Mouse (Mus musculus) thymus, postnatal 4 days (tissue): Measurements from ENCODE around the gene Slc7a9.

ENCODE experiments used
- DNase-seq: peaks from one replicate; pipeline ENCODE4 v3.0.0; 2021

Slc7a9 gene

GRCm38 (mm10) chr7:35447996-35448846, at the start of gene Slc7a9:
Gene Slc7a9 (plus strand): TSS chr7:35448796.
- DNase-seq: no peak

- DNase-seq: no peak
Measured at GRCm38 (mm10) chr7:35401169-35401568, 47.4 kb upstream of the Slc7a9 start.

GRCm38 (mm10) chr7:35415226-35415625, 33.4 kb upstream of the Slc7a9 start:
- DNase-seq: peak; percentile 81

- DNase-seq: peak; percentile 44
Measured at GRCm38 (mm10) chr7:35415801-35416653, 32.6 kb upstream of the Slc7a9 start.

- DNase-seq: peak; percentile 52
Measured at GRCm38 (mm10) chr7:35416654-35416948, 32.0 kb upstream of the Slc7a9 start.

DNA sequence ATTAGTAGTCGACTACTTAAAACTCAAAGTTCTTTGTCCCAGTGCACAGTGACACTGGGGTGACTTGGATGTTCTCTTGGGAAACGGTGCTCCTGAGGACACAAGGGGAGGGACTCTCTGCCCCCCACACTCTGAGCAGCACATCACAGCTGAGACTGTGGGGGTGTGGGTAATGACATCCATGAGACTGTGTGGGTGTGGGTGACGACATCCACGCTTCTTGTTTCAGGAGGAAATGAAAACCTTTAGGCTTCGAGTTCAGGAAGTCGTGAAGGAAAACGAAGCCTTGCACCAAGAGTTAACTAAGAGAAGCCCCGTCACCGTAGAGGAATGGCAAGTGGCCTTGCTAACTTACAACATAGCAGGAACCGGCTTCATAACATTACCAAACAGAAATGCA, 25.5 kb upstream of the Slc7a9 start:
- no peak for DNase-seq

- no peak for DNase-seq
Measured at GRCm38 (mm10) chr7:35428146-35428545, 20.4 kb upstream of the Slc7a9 start.

- DNase-seq: no peak
Measured at GRCm38 (mm10) chr7:35435266-35435665, 13.3 kb upstream of the Slc7a9 start.

GRCm38 (mm10) chr7:35447501-35447900, 1.1 kb upstream of the Slc7a9 start:
- DNase-seq: no peak

GRCm38 (mm10) chr7:35448867-35449266, 271 bp downstream of the Slc7a9 start:
- no peak for DNase-seq

GRCm38 (mm10) chr7:35456091-35456814, 7.7 kb downstream of the Slc7a9 start:
- DNase-seq: no peak

DNA sequence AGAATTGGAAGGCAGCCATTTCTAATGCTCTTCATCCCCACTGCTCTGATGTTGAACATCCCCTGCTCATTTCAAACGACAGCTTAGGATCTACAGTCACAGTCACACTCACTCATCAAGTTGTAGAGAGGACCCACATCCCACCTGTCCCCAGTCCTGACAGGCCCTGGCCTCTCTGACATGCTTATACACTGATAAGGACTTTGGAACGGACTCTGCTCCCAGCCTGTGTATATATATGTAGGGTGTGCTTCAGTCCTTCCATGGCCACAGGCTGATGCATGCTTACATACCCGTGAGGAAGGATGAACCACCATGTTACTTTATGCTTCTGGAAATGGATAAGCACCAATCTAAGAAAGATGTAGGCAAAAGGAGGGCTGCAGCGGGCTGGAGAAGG, 12.4 kb downstream of the Slc7a9 start:
- DNase-seq: no peak

DNA sequence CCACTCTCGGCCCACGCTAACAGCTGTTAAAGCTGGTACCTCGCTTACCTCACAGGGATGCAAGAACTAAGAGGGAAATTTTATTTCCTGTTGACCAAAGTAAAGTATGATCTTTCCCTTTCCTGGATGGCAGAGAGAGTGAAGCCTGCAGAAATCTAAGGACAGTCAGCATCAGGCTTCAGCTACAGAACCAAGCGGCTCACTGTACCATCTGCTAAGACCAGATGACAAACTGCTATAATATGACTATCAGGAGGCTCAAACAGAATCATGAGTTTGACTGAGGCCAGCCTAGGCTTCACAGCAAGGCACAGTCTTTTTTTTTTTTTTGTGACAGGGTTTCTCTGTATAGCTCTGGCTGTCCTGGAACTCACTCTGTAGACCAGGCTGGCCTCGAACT, 16.4 kb downstream of the Slc7a9 start:
- no peak for DNase-seq

GRCm38 (mm10) chr7:35467856-35468255, 19.3 kb downstream of the Slc7a9 start:
- DNase-seq: no peak

DNA sequence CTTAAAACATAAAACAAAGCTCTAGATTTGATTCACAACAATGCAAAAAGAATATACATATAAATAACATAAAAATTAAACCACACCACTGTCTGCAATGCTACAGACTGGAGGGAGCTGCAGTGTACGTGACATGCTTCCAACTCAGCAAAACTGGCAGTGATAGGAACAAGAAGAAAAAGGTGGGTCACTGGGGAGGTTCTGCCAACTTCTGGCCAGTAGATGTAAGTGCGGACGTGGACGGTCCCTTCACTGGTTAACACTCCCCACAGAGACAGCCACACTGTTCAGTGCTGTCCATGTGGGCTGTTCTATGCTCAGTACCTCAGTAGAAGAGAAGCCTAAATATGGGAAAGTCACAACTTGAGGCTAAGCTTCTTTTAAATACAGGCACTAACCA, 22.2 kb downstream of the Slc7a9 start:
- DNase-seq: no peak

GRCm38 (mm10) chr7:35476457-35476856, 27.9 kb downstream of the Slc7a9 start:
- DNase-seq: no peak

GRCm38 (mm10) chr7:35485126-35485525, 36.5 kb downstream of the Slc7a9 start:
- no peak for DNase-seq

DNA sequence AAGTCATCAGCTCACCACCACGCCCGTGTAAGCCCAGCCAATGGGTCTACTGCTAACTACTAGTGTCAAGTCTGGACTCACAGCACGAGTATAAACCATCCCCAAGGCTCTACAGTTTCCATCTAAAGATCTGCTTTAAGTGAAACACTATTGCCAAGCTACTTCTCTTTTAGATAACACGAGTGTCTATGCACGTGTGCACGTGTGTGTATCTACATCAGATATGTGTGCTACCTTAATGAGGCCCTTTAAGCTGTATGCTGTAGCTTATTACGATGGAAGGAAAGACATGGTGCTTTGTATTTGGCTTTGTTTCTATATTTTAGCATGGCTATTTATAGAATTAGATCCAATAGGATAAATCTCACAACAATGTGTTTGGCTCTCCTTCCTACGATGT, 38.0 kb downstream of the Slc7a9 start:
- no peak for DNase-seq

DNA sequence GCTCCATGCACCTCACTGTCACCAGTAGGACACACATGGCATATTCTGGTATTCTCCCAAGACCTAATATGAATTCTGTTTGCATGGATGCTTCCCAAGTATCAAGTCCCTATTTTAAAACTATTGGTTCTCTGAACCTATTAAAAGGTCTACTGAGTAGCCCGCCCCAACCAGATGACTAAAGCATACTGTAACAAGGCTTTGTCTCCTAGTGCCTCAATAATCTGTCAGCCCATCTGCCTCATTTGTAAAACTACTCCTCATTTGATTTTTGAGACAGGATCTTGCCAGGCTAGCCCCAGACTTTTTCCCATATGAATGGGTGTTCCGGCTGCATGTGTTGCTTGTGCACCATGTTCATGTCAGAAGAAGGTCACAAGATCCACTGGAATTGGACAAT, 41.6 kb downstream of the Slc7a9 start:
- DNase-seq: no peak

DNA sequence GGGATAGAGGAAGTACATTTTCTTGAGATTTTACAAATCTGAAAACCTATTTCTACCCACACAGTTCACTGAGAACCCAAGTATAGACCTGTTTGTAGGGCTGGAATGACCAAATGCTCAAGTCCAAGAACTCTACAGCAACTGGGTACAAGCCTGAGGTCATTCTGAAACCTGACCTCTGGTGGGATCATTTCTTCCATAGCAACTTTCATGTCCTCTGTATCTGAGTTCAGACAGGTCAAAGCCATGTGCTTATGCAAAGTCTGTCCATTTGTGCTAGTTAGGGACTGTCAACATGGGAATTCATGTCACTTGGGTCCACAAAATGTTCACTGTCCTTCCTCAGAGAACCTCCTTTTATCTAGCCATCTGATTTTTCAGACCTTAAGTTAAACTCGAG, 42.4 kb downstream of the Slc7a9 start:
- no peak for DNase-seq

GRCm38 (mm10) chr7:35497516-35497915, 48.9 kb downstream of the Slc7a9 start:
- no peak for DNase-seq

DNA sequence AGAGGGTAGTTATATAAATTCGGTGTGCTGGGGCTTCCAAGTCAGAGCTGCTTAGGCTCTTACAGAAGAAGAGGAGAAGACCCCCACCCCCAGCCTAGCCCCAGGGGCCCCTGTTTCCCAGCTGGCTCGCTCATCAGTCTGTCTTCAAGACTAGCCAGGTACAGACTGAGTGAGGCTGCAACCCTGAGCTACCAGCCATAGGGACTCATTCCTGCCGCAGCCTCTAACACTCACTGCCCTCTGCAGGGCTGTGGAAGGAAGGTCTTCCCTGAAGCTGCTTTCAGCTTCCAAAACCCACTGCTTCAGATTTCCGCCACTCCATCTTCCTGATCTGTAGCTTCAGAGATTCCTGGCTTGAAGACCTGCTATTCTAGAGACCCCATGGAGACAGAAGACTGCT, 53.4 kb downstream of the Slc7a9 start:
- DNase-seq: peak; percentile 9
